Mouse (Mus musculus) kidney, adult 8-10 months (tissue): ENCODE data around the gene Rpl27a.
A peak's percentile ranks its signal among the peaks of the same experiment; 100 is the strongest.

ENCODE experiments used
- DNase-seq, 2 experiments: peaks; one replicate each; pipeline ENCODE4 v3.0.0; 2022

Rpl27a gene

DNA sequence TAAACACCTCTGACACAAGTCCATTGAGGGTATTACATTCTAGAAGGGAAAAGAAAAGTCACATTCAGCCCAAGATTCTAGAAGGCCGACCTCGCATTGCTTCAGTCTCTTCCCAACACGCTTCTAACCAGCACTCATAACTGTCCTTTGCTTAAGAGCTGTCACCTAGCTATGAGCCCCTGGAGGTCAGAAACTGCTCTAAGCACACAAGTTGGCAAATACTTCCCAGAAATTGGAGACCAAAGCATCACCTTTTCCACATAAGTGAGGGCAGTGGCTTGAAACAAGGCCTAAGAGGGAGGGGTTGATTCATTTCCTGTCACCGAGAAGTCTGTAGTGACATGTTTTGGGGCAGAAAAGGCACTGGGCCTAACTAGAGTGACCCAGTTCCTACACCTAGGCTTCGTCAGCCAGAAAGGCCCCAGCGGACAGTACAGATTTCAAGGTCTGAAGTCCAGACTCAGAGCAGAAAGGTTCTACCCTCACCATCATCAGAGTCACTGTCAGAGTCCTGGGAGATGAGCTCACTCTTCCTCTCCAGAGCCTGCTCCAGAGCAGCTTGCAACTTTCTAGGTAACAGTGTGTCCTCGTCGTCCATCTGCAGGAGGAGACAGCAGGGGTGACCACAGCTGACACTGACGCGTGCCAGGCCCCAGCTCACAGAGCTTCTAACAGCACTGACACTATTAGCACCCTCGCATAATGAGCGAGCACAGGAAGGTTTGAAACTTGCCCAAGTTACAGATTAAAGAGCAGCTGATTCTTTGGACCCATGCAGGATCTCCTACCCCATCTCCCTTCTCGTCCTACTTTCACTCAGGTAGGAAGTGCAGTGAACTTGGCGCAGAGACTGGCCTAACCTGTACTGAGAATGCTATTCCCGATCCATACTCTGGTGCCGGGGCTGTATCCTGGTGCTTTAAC lies 7.1 kb downstream of the Rpl27a start:
- peak; percentile 47 to 52 for DNase-seq

DNA sequence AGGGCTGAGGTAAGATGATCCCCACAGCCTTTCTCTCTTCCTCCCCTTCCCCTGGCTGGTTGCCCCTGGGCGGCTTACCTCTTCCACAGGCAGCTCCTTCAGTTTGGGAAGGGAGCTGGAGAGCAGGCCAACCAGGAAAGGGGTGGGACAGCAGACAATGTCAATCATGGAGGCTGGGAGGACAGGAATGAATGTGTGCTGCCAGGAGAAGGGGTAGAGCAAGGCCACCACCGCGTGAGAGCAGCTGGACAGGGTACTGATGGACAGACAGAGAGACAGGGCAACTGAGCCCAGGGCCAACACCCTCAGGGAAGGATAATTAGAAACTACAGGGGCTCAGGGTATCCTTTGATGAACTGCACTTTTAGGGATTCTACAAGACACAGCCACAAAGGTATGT lies 8.6 kb downstream of the Rpl27a start:
- no peak for DNase-seq

DNA sequence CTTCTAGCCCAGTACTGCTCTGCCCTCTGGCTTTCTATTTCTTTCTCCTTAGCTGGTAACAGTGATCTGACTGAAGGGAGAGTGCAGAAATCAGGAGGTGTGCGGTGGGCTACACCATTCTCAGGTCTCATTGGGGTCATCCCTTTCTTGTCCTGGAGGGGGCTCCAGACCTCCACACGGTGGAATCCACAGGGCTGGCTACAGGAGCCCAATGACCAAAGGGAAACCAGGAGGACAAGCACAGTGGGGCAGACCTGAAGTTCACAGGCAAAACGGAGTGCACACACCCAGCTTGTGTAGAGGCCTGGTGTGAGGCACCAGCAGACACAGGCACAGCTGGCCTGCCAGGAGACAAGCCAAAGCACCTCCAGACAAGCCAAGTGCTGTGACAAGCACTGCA lies 9.4 kb downstream of the Rpl27a start:
- peak; percentile 26 to 58 for DNase-seq

DNA sequence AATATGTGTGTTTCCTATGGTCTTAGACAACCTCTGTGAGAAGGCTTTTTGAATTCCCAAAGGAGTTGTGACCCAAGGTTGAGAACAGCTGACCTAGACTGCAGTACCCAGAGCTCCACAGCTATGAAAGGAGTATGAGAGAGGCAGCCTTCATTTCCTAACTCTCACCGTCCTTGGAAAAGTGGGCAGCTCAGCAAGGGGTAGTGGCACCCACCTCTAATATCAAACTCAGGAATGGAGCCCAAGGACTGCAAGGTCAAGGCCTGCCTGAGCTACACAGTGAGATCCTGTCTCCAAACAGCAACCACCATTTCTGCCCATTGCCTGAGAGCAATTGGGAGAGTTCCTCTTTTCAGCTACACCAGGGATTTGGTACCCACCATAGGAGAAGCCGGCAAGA lies 10.8 kb downstream of the Rpl27a start:
- no peak for DNase-seq

DNA sequence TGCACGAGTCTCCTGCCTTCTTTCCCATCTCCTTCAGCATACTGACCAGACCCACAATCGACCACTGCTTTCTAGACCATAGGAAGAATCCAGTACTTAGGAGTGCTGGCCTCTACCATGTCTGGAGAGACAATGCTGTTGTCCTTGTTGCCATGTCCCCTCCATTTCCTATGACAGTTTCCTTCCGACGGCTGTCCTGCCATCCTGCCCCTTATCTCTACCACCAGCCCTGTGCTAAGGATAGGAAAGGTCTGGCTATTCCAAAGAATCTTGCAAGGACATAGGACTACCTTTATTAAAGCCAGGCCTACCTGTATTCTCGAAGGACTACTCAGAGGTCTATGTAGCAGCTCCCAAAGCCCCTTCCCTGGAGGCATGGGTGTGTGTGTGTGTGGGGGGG lies 12.6 kb downstream of the Rpl27a start:
- no peak for DNase-seq

DNA sequence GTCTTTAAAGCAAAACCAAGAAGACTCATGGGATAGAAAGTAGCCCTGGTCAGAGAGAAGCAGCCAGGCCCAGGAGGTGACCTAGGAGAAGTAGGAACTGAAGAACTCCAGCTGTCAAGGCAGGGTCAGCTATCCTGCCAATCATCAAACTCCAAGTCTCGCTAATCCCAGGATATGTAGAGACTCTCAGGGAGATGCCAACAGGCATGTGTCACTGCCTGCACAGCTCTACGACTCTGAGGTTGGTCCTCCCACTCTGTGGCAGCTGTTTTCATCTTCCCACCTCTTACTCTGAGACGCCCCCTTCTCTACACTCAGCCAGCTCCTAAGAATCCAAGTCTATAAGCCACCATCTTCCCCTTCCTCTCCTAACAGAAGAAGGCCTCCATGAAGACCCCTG lies 13.7 kb downstream of the Rpl27a start:
- no peak for DNase-seq

DNA sequence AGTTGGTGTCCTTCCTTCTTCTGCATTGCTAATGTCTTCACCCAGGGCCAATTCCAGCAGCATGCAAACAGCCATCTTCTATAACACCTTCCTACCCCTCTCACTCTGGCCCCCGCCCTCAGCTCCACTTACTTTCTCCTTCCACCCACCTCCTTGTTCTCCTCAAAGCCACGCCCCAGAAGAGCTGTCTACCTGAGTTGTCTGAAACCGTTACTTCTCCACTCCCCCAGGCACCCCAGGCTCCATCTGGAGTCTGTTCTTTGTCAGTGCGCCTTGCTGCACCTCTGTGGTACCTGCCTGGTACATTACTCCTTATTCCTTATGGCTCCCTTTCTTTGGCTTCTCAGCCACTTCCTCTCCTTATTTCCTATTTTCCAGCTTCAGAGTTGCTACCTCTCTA lies 14.2 kb downstream of the Rpl27a start:
- DNase-seq = no peak

DNA sequence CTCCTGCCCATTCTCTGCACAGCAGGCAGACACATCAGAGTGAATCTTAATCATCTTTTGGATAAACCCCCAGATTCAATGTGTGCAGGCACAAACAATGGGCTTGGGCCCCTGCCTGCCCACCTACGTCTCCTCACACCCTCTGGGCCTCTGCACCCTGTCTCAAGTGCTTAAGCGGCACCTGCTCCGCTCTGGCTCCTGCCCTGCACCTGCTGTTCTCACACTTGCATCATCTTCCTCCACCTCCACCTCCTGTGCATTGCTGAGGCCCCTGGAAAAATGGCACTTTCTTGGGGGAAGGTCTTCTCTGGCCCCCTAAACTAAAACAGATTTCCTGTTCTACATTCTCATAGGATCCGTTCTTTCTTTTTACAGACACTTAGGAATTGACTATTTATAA lies 14.9 kb downstream of the Rpl27a start:
- no peak for DNase-seq

DNA sequence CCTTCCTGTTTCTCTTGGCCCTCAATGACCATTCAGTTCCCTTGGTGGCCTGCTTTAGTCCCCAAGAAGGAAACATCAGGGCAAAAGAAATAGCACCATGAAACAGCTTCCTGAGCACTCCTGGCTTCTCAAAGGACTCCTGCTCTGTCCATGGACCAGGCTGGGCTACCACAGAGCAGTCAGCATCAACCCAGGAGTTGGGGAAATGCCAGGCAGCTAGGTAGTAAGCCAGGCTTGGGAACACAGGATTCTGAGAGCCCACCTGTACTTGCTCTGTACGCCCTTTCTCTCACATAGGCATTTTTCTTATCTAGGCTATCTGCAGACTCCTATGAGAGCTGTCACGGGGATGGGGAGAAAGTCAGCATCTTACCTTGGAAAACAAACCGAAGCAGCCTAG lies 16.0 kb downstream of the Rpl27a start:
- no peak for DNase-seq

DNA sequence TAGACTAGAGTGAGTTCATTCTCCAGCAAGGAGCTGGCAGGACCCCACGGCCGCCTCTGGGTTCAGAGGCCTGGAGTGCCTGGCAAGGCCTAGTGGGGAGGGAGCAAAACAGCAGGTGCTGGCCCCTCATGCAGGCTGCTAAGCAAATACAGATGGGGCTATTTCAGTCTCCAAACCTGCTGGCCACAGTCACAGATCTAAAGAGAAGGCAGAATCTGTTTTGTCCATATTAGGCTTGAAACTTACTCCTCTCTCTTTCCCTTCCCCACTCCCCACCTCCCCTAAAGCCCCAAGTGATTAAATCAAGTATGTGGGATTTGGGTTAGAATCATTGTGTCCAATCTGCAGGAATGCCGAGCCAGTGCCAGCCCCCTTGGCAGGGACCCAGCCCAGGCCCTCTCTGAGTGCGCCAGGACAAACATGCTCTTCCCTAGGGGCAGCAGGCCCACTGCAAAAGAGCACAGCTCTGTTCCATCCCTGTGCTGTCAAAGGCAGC lies 17.6 kb downstream of the Rpl27a start:
- peak in 1 of 2 experiments; percentile 18 for DNase-seq

DNA sequence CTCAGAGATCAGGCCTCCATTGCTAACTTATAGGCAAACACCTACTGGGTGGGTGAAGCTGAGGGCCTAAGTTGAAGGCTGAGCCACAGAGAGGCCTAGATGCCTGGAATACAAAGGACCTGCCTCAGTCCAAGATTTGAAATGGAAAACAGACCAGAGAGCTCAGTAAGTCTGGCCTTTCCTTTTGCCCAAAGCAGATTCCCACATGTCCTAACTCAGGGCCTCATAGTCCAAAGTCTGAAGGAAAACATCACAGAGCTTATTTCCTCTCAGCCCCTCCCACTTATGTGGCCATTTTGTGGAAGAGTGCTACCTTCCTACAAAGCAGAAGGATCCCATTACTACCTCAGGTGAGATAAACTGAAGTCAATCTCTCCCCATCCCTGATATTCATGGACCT lies 22.0 kb downstream of the Rpl27a start:
- DNase-seq = no peak

DNA sequence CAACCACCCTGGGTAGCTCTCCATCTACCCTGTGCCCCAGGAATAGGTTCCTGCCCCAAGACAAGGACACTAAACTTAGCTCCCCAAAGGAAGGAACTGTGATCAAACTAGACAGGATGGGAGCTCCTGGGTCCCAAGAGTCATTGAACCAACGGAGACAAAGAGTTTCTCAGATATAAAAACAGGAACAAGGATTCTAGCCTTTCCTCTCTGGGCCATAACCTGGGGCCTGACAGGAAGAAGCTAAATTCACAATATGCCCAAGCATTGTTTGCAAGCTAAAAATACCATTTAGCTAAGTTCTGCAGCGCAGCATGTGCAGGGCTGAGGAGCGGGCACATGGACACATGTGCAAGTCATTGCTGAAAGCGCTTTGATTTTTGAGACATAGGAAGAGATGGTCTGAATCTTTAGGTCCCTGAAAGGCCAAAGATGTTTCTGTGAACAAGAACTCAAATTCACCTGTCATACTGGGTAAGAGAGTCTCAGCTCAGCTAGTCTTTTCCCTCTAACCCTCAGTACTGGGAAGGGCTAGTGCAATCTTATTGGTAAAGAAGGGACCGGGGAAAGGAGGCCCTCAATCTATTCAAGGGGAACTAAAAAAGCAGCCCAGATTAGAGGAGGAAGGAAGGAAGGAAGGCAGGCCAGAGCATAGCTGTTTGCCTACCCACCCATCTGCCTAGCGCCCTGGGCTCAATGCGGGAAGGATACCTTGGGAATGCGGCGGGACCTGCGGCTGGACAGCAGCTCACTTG lies 22.8 kb downstream of the Rpl27a start:
- DNase-seq = no peak

DNA sequence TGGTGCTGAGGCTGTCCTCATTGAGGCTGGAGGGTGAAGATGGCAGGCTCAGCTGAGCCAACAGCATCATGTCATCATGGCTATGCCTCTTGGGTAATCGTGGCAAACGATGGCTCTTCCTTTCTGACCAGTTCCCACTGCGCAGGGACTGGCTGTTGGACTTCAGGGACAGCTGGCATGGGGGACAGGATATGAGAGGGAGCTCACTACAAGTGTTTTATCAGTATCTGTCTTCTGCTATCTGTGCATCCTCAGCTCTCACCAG lies 23.3 kb downstream of the Rpl27a start:
- DNase-seq = no peak

DNA sequence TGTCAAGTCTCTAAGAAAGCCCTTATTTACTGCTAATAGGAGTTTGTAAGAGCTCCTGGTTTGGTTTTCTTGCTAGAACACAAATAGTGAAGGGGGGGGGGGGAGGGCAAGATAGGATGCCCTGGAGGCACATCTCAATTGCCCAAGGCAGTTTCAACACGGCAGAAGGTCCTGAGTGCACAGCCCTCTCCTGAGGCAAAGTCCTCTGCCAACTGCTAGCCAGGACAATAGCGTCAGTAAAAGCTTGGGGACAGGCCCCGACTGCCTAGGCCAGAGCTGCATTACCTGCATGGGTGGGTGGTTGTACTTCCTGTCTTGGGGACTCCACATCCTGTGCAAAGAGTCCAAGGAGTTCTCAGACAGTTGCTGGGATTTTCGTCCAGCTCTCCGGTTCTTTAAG lies 25.8 kb downstream of the Rpl27a start:
- no peak for DNase-seq

DNA sequence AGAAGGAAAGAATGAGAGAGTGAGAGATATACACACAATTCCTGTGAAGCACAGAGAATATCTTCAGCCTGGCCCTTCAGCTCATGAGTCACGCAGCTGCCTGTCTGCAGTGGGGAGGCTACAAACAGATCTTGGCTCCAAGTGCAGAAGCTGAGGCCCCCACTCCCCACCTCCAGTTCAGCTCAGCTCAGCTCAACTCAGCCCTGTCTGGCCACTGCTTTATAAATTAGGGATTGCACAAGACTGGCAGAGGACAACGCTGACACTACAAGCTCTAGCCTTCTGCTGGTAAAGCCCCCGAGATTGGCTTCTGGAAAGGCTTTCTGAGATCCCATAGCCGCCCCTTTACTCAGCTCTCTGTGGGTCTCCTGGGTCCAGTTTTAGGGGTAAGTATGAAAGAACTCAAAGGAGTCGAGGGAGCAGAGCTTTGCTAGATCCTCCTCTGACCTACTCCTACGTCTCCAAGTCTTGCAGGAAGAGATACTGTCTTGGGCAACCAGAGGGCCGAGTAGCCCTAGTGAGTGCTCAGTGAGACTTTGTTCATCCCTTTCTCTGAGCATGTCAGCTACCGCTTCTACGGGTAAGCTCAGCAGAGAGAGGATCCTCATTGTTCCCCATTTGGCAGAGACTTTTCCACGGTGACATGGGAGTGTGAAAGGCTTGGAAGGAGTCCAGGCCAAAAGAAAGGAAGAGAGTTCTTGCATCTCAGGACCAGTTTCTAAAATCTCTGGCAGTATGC lies 26.5 kb downstream of the Rpl27a start:
- no peak for DNase-seq

DNA sequence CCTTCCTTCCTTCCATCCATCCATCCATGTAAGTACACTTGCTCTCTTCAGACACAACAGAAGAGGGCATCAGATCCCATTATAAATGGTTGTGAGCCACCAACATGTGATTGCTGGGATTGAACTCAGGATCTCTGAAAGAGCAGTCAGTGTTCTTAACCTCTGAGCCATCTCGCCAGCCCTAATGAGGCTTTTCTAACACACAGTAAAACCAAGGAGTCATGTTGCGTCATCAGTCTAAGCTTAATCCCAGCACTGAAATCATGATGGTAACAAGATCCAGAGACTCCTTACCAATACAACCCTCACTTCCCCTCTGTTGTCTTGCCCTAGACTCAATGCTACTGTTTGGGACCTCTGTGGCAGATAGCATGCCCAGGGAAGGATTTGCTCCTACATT lies 27.2 kb downstream of the Rpl27a start:
- no peak for DNase-seq

DNA sequence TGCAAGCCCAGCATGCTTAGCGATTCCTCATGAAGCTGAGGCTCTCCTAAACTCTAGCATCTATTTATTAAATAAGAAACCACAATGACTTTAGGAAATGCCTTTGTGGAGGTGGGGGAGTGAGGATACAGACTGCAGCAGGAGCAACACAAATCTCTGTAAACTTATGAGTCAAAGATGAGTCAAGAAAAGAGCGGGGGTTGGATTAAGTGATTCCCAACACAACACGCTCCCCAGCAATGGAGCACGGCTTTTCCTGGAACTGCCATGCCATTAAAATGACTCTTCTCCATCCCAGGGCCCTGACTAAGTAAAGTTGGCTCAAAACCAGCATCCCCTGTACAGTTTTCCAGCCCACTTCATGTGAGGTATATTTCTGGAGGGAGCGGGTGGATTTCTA lies 27.8 kb downstream of the Rpl27a start:
- no peak for DNase-seq

DNA sequence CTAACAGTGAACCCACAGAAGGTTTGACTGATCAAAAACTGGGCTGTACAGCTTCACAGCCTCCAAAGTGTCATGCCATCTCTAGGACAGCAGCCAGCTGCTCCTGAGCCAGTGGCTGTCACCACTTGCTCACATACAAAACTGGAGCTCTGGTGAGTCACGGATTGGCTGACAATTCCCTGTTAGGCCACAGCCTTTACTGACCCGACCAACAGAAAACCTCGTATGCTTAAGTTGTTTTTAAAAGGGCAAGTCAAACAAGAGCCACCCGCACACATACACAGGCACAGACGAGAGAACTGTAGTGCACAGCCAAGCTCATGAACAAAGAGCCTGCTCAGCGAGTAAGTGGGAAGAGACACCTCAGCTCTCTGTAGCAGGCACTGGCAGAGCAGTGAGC lies 40.6 kb downstream of the Rpl27a start:
- DNase-seq = no peak

DNA sequence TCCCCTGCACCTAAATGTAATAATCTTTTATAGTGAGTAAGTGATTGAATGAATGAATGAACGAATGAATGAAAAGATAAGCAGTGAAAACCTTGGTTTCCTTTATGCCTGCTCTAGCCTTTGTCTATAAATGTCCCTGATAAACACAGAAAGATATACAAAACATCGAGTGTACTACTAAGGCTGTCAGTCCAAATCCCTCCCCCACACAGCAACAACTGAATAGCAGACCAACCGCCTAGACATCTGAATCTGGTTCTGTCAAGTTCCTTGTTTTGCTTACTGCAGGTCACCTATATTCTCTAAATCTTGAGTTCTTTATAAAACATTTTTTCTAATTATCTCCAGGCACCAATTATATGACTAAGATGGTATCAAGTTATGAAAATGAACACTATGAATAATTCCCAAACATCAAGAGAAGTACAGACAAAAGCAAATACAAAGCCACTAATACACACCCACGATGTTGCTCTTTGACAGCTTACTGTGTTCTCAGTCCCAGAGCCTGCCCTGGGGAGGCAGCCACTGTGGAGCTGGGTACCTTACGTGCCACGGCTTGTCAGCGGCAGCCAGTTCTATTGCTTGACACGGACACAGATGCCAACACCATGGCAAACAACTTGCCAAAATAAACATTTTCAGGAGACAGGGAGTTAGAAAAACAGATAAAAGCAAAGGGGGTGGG lies 42.7 kb downstream of the Rpl27a start:
- peak in 1 of 2 experiments; percentile 17 for DNase-seq

DNA sequence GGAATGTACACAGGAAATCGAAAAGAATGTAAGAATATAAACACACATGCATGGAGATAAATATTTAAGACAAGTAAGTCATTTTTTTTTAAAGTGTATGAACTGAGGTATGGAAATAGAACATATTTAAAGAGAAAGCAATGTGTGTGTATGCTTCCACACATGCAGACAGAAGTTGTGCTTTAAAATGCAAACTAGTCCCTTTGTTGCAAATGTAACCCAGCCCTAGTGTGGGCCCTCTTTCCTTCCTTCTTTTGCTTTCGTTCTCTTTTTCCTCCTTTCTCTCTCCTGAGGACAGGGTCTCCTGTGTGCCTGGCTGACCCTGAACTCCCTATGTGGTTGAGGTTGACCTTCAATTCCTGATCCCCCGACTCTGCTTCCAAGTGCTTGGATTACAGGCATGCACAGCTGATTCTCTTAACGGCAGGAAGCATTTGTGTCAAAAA lies 43.2 kb downstream of the Rpl27a start:
- DNase-seq = no peak

DNA sequence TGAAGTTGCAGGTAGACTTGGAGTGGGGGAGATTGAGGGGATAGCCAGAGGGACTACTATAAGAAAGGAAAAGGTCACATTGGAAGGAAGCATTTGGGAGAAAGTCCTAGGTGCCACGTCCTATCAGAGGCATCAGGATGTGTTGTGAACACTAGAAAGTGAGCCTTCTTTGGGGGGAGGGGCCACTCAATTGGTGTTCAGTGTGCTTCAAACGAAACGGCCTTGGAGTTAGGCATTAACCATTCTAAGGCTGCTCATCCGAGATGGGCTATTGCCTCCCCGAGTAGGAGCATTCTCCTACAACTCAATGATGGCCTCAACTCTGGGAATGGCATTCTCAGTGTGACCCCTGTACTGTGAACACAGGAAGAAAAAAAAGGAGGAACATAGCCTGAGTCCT lies 43.7 kb downstream of the Rpl27a start:
- DNase-seq = no peak

DNA sequence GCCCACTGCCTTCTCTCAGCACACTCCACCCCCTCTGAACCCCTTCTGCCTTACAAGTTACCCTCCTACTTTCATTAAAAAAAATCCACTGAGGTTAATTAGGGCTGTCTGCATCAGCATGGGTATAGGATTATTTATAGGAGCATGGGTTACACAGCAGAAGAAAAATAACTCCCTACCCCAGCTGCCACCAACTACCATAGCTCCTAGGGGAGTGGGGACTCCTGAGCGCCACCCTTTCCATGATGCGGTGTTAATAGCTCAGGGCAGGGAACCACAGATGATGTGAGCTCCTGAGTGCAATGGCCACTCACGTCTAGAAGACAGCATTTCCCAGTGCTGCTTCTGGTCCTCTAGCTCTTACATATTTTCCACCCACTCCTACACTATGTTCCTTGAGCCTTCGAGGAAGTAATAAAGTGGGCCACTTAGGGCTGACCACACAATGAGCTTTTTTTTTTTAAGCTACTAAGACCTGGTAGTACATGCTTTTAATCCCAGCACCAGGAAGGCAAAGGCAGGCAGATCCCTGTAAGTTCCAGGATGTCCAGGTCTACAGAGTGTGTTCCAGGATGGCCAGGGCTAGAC lies 44.9 kb downstream of the Rpl27a start:
- DNase-seq = no peak

DNA sequence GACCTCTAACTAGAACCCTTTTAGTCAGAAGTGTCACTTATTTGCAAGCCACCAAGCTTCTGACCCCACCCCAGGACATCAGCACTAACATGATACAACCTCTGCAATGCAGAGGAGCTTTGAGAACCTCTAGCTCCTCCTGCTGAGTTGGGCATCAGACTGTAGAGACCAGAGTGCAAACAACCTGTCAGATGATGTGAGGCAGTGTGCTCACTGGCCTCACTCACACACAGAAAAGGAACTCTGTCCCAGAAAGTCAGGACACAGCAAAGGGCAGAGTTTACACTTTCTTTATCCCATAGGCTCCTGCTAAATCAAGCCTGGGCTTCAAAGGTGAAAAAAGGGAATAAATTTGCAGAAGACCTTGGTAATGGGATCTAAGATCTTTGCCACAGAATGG lies 47.4 kb downstream of the Rpl27a start:
- no peak for DNase-seq
